Mouse (Mus musculus) heart, adult 2 months (tissue): ENCODE measurements around the gene Lrrc25.

Source experiments
- CTCF ChIP-seq: fragments of 200-600 bp; IDR thresholded peaks from 2 replicates; pipeline ENCODE4 v1.8.1; 2022; ENCODE audit warnings: antibody characterized with exemption, mild to moderate bottlenecking, moderate library complexity
- POLR2A ChIP-seq: fragments of 200-500 bp; IDR thresholded peaks from 2 replicates; pipeline ENCODE4 v1.6.1; 2011; ENCODE audit warnings: mild to moderate bottlenecking, low read depth, low read length, control low read depth; ENCODE audit not compliant: insufficient read depth

- TF ChIP-seq POLR2A, result no peak
- no peak for TF ChIP-seq CTCF
Measured at GRCm38 (mm10) chr8:70617985-70618384, 2.0 kb downstream of the Lrrc25 start.
